Mouse (Mus musculus) midbrain, embryonic 14.5 days (tissue): ENCODE measurements at regions not wholly inside any gene's neighbourhood (a gene's known extent, or its start where the extent isn't known, plus 50 kb on each side); places are given as distances from the start of the nearest gene placed in this dataset.

Experiments used
- ATAC-seq: fragments of 200-750 bp; cut with Nextera tagmentation; 2 replicates; pipeline ENCODE4 v1.8.0; 2017; ENCODE audit warnings: moderate number of reproducible peaks, moderate library complexity; ENCODE audit not compliant: low FRiP score, low TSS enrichment
- DNase-seq: peaks from one replicate; pipeline ENCODE4 v3.0.0-alpha.2; 2015
- H3K27ac ChIP-seq: fragments of 300-500 bp; sonication (generic); replicated peaks from 2 replicates; pipeline ENCODE4 v1.5.1; 2014; ENCODE audit warnings: mild to moderate bottlenecking, low read depth, low read length, moderate library complexity
- H3K27me3 ChIP-seq: fragments of 300-500 bp; sonication (generic); 2 replicates; pipeline ENCODE4 v1.6.1; 2014; ENCODE audit warnings: low read length, control low read depth, mixed read lengths; ENCODE audit not compliant: control insufficient read depth, insufficient read depth
- H3K36me3 ChIP-seq: fragments of 300-500 bp; sonication (generic); 2 replicates; pipeline ENCODE4 v1.6.1; 2014; ENCODE audit warnings: low read length, control low read depth; ENCODE audit not compliant: control insufficient read depth, insufficient read depth
- H3K4me1 ChIP-seq: fragments of 300-500 bp; sonication (generic); 2 replicates; pipeline ENCODE4 v1.6.1; 2014; ENCODE audit warnings: mild to moderate bottlenecking, antibody characterized with exemption, low read length, control low read depth; ENCODE audit not compliant: control insufficient read depth, insufficient read depth
- H3K4me2 ChIP-seq: fragments of 300-500 bp; sonication (generic); 2 replicates; pipeline ENCODE4 v1.6.1; 2014; ENCODE audit warnings: mild to moderate bottlenecking, low read length, moderate library complexity
- H3K4me3 ChIP-seq: fragments of 300-500 bp; sonication (generic); replicated peaks from 2 replicates; pipeline ENCODE4 v1.5.1; 2014; ENCODE audit warnings: low read depth, low read length
- H3K9ac ChIP-seq: fragments of 300-500 bp; sonication (generic); replicated peaks from 2 replicates; pipeline ENCODE4 v1.6.1; 2014; ENCODE audit warnings: mild to moderate bottlenecking, low read length, moderate library complexity
- H3K9me3 ChIP-seq: fragments of 300-500 bp; sonication (generic); 2 replicates; pipeline ENCODE4 v1.6.1; 2016; ENCODE audit warnings: low read length, control low read depth, mixed read lengths; ENCODE audit not compliant: control insufficient read depth
- WGBS: fragments of 180-500 bp; shearing (Covaris S2); extraction: QIAGEN DNeasy Blood & Tissue Kit; methylation state at CpG from one replicate; pipeline ENCODE4 v1.1.7; 2014; 5-methylcytosine and 5-hydroxymethylcytosine counted together

DNA sequence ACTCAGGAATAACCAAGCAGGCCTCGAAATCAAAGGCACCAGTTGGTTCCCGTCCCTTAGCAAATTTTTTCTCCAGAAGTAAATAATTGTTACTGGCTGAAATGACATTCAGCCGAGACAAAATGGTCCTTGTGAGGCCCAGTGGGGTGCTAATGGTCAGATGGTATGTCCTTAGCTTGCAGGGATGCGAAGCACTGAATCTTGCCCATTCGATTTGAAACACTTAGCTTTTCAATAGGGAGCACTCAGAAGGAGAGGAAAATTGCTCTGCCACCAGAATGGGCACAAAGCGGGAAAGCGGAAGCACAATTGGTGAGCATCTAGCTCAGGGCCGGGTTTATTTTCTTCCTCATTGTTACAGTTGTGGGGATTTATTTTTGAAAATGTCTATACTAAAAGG, 262.1 kb downstream of the Rnf144a start:
- H3K4me3 ChIP-seq, result no peak overlapping the region
- no peaks in the 10 kb centered on the region for H3K9me3 ChIP-seq
- no peak for DNase-seq
- H3K9ac ChIP-seq, result no peak overlapping the region
- ATAC-seq, result no peak
- no peaks in the 10 kb centered on the region for H3K4me1 ChIP-seq
- H3K27ac ChIP-seq, result no peak overlapping the region
- 57% methylated on average over 8 of the region's 8 CpGs for WGBS
- H3K36me3 ChIP-seq, result no peaks in the 10 kb centered on the region
- H3K4me2 ChIP-seq, result no peak overlapping the region
- no peaks in the 10 kb centered on the region for H3K27me3 ChIP-seq

DNA sequence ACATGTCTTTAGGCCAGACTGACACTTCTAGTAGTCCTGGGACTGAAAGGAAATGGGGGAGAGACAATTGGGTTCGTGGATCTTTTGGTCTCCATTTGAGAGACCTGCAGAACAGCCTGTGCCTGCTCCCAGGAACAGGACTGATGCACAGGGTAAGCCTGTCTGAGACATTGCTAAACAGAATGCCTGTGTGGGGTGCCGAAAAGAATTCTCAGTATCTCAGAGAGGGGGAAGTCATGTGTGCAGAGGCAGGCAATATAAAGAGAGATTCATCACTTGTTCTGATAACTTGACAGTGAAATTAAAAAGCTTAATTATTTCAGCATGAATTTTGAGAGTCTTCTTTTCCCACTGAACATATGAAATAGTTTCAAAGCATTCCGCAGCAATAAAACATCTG, 268.7 kb downstream of the Rnf144a start:
- Histone ChIP-seq H3K9me3 (no peaks in the 10 kb centered on the region), H3K4me2 (no peak overlapping the region), H3K27me3 (no peaks in the 10 kb centered on the region), H3K36me3 (no peaks in the 10 kb centered on the region), H3K9ac (no peak overlapping the region), H3K4me3 (no peak overlapping the region), H3K4me1 (no peaks in the 10 kb centered on the region), H3K27ac (no peak overlapping the region)
- 64% methylated on average over 3 of the region's 3 CpGs for WGBS
- DNase-seq, result no peak
- no peak for ATAC-seq

DNA sequence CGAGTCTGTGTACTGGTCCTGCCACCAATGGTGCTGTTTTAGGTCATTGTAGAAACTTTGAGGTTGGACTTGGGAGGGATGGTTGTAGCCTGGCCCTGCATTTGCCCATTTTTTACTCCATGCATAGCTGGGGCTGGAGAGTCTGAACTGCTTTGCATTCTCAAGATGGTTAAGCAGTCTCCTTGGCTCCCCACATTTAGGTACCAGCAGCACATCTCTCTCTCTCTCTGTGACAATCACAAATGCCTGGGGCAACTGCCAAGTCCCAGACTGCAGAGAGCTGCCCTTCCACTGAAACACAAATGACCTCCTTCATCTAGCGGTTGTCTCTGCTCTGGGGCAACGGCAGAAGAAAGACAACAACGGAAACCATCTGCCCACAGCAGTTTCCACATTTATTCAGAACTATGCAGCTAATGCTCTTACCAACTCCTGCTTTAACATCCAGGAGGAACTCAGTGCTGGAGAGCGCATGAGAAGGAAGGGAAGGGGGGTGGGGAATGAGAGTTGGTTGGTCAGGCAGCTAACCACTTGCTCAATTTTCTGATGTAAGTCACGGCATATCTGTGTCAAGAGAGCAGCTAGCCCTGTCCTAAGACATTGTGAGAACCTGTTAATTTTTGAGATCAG, 269.9 kb downstream of the Rnf144a start:
- DNase-seq (peak; percentile 30), ATAC-seq (no peak)
- Histone ChIP-seq H3K36me3 (no peaks in the 10 kb centered on the region), H3K4me1 (no peaks in the 10 kb centered on the region), H3K27ac (no peak overlapping the region), H3K27me3 (no peaks in the 10 kb centered on the region), H3K4me3 (no peak overlapping the region), H3K9ac (no peak overlapping the region), H3K4me2 (no peak overlapping the region), H3K9me3 (no peaks in the 10 kb centered on the region)
- WGBS, result 67% methylated on average over 6 of the region's 6 CpGs

DNA sequence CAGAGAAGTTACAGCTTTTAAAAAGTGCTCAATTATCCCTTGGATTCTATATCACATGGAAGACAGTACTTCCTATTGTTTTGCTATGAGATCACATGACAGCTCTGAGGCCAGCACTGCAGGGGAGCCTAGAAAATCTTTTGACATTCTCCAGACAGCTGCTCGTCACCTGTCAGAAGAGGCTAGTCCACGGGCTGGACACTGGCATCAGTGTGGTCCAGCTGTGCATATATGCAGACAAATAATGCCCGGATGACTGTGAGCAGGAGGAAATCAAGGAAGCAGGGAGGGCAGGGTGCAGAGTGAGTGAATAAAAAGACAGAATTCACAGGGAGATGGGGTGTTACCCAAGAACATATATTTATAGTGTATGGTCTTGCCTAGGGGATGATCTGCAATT, 270.4 kb downstream of the Rnf144a start:
- no peak overlapping the region for H3K27ac ChIP-seq
- no peak overlapping the region for H3K4me2 ChIP-seq
- H3K36me3 ChIP-seq, result no peaks in the 10 kb centered on the region
- H3K4me3 ChIP-seq, result no peak overlapping the region
- no peak for ATAC-seq
- H3K4me1 ChIP-seq, result no peaks in the 10 kb centered on the region
- WGBS, result 47% methylated on average over 3 of the region's 3 CpGs
- no peak overlapping the region for H3K9ac ChIP-seq
- DNase-seq, result no peak
- H3K9me3 ChIP-seq, result no peaks in the 10 kb centered on the region
- H3K27me3 ChIP-seq, result no peaks in the 10 kb centered on the region

DNA sequence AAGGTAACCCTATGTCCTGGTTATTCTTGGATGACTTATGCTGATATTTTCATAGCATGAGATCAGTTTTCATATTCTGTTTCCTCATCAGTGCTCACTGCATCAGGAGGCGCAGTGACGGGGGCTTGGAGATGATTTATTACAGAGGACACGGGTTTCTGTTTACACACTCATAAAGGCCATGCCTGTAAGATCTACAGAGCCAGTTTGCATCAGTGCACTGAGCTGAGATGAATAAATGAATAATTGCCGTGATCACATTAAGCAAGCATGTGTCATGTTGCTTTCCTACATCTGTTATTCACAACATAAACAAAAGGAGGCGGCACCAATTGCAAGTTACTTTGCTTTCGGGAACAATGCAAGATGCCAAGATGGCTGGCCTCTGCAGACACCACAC, 271.6 kb downstream of the Rnf144a start:
- H3K27me3 ChIP-seq, result no peaks in the 10 kb centered on the region
- no peaks in the 10 kb centered on the region for H3K9me3 ChIP-seq
- 71% methylated on average over 6 of the region's 6 CpGs for WGBS
- ATAC-seq (no peak), DNase-seq (no peak)
- no peak overlapping the region for H3K4me2 ChIP-seq
- H3K27ac ChIP-seq, result no peak overlapping the region
- no peak overlapping the region for H3K4me3 ChIP-seq
- H3K4me1 ChIP-seq, result no peaks in the 10 kb centered on the region
- H3K9ac ChIP-seq, result no peak overlapping the region
- no peaks in the 10 kb centered on the region for H3K36me3 ChIP-seq

DNA sequence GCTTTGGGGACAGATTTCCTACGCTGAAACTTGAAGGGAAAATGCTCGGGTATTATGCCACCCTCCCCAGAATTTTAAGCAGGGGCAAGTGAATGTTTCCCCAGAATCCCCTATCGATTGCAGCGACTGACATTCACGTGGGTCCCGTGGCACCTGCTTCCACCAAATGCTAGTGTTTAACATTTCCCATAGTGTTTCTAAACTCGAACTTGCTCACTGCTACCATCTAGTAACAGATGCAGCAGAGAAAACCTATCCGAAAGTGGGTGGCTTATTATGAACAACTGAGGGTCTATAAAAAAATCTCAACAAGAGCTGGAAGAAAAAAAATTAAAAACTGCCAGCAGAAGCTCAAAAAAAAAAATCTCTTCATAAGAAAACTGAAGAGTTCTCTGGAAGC, 284.2 kb downstream of the Rnf144a start:
- H3K4me3 ChIP-seq, result no peak overlapping the region
- no peak overlapping the region for H3K27ac ChIP-seq
- no peak for DNase-seq
- no peaks in the 10 kb centered on the region for H3K4me1 ChIP-seq
- no peaks in the 10 kb centered on the region for H3K9me3 ChIP-seq
- H3K4me2 ChIP-seq, result no peak overlapping the region
- 89% methylated on average over 8 of the region's 8 CpGs for WGBS
- ATAC-seq, result no peak
- no peaks in the 10 kb centered on the region for H3K27me3 ChIP-seq
- no peak overlapping the region for H3K9ac ChIP-seq
- no peaks in the 10 kb centered on the region for H3K36me3 ChIP-seq

DNA sequence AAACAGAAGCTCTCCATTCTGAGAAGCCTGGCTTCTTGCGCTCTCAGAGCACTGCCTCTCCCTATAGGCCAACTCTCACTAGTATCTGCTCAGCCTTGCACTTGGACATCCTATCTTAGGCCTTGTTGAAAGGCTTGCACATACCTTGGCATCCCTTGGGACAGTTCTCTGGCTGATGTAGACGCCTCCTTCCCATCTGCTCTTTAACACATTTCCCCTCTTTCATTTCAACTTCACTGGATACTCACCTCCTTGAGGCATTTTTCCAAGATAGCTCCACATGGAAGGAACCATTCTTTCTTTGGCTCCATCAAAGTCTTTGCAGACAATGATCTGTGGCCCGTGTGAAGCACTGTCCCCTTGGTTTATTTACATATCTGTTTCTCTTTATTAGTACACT, 285.0 kb downstream of the Rnf144a start:
- ATAC-seq, result no peak
- 87% methylated on average over 3 of the region's 3 CpGs for WGBS
- no peak for DNase-seq
- Histone ChIP-seq H3K9ac (no peak overlapping the region), H3K4me3 (no peak overlapping the region), H3K9me3 (no peaks in the 10 kb centered on the region), H3K4me2 (no peak overlapping the region), H3K27ac (no peak overlapping the region), H3K36me3 (no peaks in the 10 kb centered on the region), H3K4me1 (no peaks in the 10 kb centered on the region), H3K27me3 (no peaks in the 10 kb centered on the region)

DNA sequence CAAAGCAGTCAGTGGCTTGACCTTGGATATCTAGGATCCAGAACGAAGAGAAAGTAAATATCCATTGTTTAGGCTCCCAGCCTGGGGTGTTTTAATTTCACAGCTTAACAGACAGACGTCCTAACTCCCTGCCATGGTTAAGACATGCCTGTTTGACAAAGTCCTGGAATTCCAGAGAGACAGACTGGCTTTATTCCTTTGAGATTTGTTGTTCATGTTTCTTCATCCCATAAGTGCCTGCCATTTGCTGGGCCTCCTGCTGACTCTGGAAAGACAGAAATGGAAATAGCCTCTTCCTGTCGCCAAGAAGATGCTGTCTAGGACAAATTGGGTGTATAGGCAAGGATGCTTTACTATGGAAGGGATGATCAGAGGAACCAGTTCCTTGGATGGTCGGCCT, 285.5 kb downstream of the Rnf144a start:
- Histone ChIP-seq H3K4me3 (no peak overlapping the region), H3K4me2 (no peak overlapping the region), H3K9ac (no peak overlapping the region), H3K4me1 (no peaks in the 10 kb centered on the region), H3K9me3 (no peaks in the 10 kb centered on the region), H3K36me3 (no peaks in the 10 kb centered on the region), H3K27ac (no peak overlapping the region), H3K27me3 (no peaks in the 10 kb centered on the region)
- no peak for ATAC-seq
- DNase-seq, result no peak
- WGBS, result 47% methylated on average over 4 of the region's 4 CpGs

DNA sequence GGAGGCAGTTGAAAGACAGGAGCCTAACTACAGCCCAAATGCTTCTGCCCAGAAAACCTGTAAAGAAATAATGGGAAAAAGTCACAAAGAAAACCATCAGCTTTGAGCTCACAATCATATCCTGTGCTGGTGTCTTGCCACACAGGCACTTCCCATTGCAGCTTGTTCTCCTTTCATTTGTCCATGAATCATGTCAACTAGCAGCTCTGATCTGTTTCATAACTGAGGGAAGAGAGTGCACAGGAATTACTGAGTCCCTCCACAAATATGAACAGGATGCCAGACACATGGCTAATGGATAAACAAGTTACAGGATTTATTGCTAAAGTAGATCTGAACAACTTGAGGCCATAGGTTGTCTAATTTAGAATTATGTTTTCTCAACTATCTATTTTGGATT, 286.2 kb downstream of the Rnf144a start:
- Histone ChIP-seq H3K27ac (no peak overlapping the region), H3K4me3 (no peak overlapping the region), H3K9me3 (no peaks in the 10 kb centered on the region), H3K4me2 (no peak overlapping the region), H3K9ac (no peak overlapping the region), H3K36me3 (no peaks in the 10 kb centered on the region), H3K4me1 (no peaks in the 10 kb centered on the region), H3K27me3 (no peaks in the 10 kb centered on the region)
- no peak for DNase-seq
- no peak for ATAC-seq
